Mouse (Mus musculus): ENCODE results near the gene Rnf40. TPM values are rescaled to one million over a fixed set of nuclear protein-coding genes. Genes with fewer than 3 reads are reported as not detected.
"Not testable (repeated sequence)": the region's sequence is repeated elsewhere in the genome, so short reads cannot be mapped to it uniquely, and the experiment has no call there.

Rnf40 gene
- total RNA-seq, 2 experiments from 2014 or later, result 46.5 to 53.9 TPM

DNA sequence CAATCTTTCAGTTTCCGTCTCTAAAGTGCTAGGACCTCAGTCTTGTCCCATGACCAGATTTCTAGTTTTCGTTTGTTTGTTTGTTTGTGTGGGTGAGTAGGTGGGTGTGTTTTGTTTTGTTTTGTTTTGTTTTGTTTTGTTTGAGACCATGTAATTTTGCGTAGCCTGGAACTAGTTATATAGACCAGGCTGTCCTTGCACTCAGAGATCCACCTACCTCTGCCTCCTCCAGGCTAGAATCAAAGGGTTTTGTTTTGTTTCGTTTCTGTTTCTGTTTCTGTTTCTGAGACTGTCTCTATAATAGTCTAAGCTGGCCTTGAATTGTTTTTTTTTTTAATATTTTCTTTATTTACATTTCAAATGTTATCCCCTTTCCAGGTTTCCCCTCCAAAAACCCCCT lies 57.8 kb downstream of the Rnf40 start:
- intact Hi-C loops (cut with DNase I), result no loop called here
- DNase-seq, result no peak

DNA sequence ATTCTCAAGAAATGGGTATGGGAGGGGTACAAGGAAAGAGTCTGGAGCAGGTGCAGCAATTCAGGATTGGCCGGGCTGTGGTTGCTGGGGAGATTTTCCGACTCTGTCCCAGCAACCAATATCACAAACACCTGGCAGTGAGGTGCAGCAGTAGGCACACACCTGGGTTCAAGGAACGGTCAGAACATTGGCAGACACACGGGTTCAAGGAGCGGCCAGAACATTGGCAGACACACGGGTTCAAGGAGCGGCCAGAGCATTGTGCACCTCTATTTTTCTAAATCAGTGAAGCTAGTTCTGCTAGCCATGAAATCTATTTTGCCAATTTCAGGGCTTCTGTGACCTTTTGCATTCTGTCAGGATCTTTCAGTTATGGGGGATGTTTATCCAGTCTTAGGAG lies 59.0 kb downstream of the Rnf40 start:
- intact Hi-C loops (cut with DNase I); DNase-seq: not testable (repeated sequence)

DNA sequence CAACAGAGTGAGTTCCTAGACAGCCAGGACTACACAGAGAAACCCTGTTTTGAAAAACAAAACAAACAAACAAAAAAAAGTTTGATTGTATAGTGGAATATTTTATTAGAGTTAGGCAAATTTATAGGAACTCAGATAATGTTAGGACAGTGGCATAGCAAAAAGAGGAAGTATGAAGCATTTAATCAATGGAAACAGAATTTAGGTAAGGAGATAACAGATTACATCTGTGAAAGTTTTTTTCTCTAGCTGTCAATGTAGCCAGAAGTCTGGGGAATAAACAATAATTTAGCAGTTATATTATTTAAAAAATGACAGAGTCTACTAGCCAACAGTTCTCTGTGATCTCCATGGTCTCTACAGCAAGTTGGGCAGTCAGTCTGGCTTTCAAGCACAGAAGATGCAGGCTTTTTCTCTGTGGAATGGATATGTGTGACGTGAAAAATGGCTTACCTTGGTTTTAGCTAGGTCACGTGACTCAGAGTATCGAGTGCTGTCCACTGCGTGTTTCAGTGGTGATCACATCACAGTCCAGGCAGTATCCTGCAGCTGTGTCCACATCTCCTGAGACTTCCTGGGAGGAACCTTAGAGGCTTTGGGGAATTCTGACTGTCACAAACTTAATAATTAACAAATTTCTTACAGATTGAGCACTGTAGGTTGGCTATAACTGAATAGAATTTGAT lies 60.1 kb downstream of the Rnf40 start:
- no peak for DNase-seq
- intact Hi-C loops (cut with DNase I), result no loop called here

DNA sequence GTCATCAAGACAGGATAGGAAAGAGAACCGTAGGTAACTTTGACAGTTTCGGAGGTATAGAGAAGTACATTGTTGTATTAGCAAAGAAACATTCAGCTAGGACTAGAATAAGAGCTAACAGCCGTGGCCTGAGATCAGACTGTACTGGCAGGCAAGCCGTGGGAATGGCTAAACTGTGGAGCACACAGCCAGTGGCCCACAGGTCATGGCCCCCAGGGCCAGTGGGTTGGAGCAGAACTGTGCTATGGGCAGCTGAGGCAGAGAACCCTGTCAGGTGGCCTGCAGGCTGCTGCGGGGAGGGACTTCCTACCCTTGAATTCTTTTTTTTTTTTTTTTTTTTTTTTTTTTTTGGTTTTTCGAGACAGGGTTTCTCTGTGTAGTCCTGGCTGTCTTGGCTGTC lies 60.6 kb downstream of the Rnf40 start:
- DNase-seq, result no peak
- intact Hi-C loops (cut with DNase I), result no loop called here

DNA sequence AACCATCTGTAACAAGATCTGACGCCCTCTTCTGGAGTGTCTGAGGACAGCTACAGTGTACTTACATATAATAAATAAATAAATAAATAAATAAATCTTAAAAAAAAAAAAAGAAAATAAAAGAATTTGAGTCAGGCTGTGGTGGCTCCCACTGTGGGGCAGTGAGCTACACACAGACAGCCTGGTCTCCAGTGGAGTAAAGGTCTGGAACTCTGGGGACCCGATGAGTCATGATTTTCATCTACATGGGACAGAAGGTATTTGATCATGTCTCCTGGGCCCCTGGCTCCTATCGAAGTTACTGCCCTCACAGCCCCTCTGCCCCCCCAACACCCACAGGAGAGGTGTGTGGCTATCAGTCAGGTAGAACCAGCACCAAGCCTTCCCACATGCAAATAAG lies 63.1 kb downstream of the Rnf40 start:
- no peak for DNase-seq
- intact Hi-C loops (cut with DNase I), result no loop called here

DNA sequence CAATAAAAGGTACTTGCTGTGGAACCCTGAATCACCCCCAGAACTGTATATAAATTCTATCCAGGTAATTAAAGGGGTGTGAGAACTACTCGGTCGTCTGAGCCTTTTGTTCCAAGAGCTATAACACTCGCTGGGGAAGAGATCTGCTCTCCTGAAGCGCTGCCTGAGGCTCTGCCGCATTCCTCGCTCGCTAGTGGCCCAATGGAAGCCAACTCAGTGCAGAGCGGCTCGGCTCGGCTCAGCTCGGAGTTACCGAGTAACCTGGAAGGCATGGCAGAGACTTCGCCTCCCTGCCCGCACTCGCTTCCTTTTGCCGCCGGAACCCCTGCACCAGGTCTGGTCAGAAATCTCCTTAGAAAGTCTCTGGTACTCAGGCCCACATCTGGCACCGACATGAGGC lies 63.5 kb downstream of the Rnf40 start:
- intact Hi-C loops (cut with DNase I), result no loop called here
- DNase-seq, result no peak

DNA sequence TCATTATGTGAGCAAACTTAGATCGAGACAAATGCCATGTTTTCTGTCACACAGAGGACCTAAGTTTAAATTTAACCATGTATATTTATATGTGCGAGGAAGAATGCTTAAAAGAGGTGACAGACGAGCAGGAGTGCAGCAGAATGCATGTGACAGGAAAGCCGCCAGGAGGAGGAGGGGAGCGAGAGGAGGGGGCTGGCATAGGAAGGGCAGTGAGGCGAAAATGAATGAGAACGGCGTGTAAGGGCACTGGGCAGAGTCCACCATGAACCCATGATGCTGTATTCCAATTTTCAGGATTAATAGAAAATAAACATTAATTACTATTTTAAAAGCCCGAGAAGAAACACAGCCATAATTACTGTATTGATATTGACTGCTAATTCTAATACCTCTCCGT lies 65.8 kb downstream of the Rnf40 start:
- intact Hi-C loops (cut with DNase I), result no loop called here

More for the DNA sequence above, 65.8 kb downstream of the Rnf40 start:
- DNase-seq, result no peak

Other genes with a start within 250 kb of the Rnf40 start
- 10 to 100 TPM; 39.1 to 39.9 TPM for gene Zfp768, start 243.2 kb upstream of the Rnf40 start, total RNA-seq (2021)
- gene Zfp747, start 212.7 kb upstream of the Rnf40 start, total RNA-seq (2021), result 1 to 10 TPM; 4.6 to 5.8 TPM
- 1 to 10 TPM; 2.4 to 3.3 TPM for gene 9130019O22Rik, start 201.6 kb upstream of the Rnf40 start, total RNA-seq (2021)
- 1 to 10 TPM; 3.8 to 4.0 TPM for gene E430018J23Rik, start 195.1 kb upstream of the Rnf40 start, total RNA-seq (2021)
- gene Zfp764, start 181.9 kb upstream of the Rnf40 start, total RNA-seq (2021), result 1 to 10 TPM; 3.4 to 4.1 TPM
- 1 to 10 TPM; 3.2 to 3.4 TPM for gene Zfp688, start 166.7 kb upstream of the Rnf40 start, total RNA-seq (2021)
- 1 to 10 TPM; 1.4 to 1.6 TPM for gene Zfp689, start 139.6 kb upstream of the Rnf40 start, total RNA-seq (2021)
- 10 to 100 TPM; 25.9 to 29.4 TPM for gene Prr14, start 129.2 kb upstream of the Rnf40 start, total RNA-seq (2021)
- gene Fbrs, start 109.6 kb upstream of the Rnf40 start, total RNA-seq (2021), result 10 to 100 TPM; 38.4 to 43.1 TPM
- gene Srcap, start 76.8 kb upstream of the Rnf40 start, total RNA-seq (2021), result 10 to 100 TPM; 63.6 to 69.2 TPM
- gene Gm42715, start 69.2 kb upstream of the Rnf40 start, total RNA-seq (2021), result 10 to 100 TPM; 13.5 to 13.9 TPM
- not detected for gene Tmem265, start 27.4 kb upstream of the Rnf40 start, total RNA-seq (2021)
- 10 to 100 TPM; 19.2 to 20.2 TPM for gene Phkg2, start 15.4 kb upstream of the Rnf40 start, total RNA-seq (2021)
- 10 to 100 TPM in 1 of 2 experiments, 1 to 10 TPM in 1; 8.8 to 12.6 TPM for gene Ccdc189, start 172 bp upstream of the Rnf40 start, total RNA-seq (2021)
- 10 to 100 TPM; 28.8 to 29.1 TPM for gene Zfp629, start 27.0 kb downstream of the Rnf40 start, total RNA-seq (2021)
- gene Bcl7c, start 120.2 kb downstream of the Rnf40 start, total RNA-seq (2021), result 10 to 100 TPM; 33.5 to 47.3 TPM
- gene Ctf1, start 124.0 kb downstream of the Rnf40 start, total RNA-seq (2021), result 1 to 10 TPM; 5.0 to 6.0 TPM
- not detected for gene Ctf2, start 143.4 kb downstream of the Rnf40 start, total RNA-seq (2021)
- gene Fbxl19, start 155.8 kb downstream of the Rnf40 start, total RNA-seq (2021), result 1 to 10 TPM; 4.8 to 5.7 TPM
- gene Orai3, start 181.0 kb downstream of the Rnf40 start, total RNA-seq (2021), result 10 to 100 TPM; 16.6 to 17.3 TPM
- 10 to 100 TPM; 21.0 to 22.3 TPM for gene Setd1a, start 187.9 kb downstream of the Rnf40 start, total RNA-seq (2021)
- 1 to 10 TPM; 2.7 to 3.0 TPM for gene Gm49388, start 196.8 kb downstream of the Rnf40 start, total RNA-seq (2021)
- 10 to 100 TPM; 14.9 to 18.4 TPM for gene Hsd3b7, start 211.8 kb downstream of the Rnf40 start, total RNA-seq (2021)
- gene Stx4a, start 235.5 kb downstream of the Rnf40 start, total RNA-seq (2021), result 10 to 100 TPM; 66.7 to 68.1 TPM
- gene Stx1b, start 235.8 kb downstream of the Rnf40 start, total RNA-seq (2021), result under 1 TPM; 0.65 to 0.83 TPM